Mouse (Mus musculus) neural tube, embryonic 11.5 days (tissue): ENCODE measurements at regions not wholly inside any gene's neighbourhood (a gene's known extent, or its start where the extent isn't known, plus 50 kb on each side); places are given as distances from the start of the nearest gene placed in this dataset.

Source experiments
- ATAC-seq: fragments of 200-750 bp; cut with Nextera tagmentation; 2 replicates; pipeline ENCODE4 v1.8.0; 2017; ENCODE audit warnings: moderate number of reproducible peaks, mild to moderate bottlenecking, moderate TSS enrichment, moderate library complexity; ENCODE audit not compliant: insufficient read depth, low FRiP score, low TSS enrichment
- DNase-seq: peaks from one replicate; pipeline ENCODE4 v3.0.0-alpha.2; 2015; ENCODE audit warnings: low spot score
- H3K27ac ChIP-seq: fragments of 300-500 bp; sonication (generic); 2 replicates; pipeline ENCODE4 v1.5.1; 2014; ENCODE audit warnings: low read depth, mild to moderate bottlenecking, low read length
- H3K27me3 ChIP-seq: fragments of 300-500 bp; sonication (generic); 2 replicates; pipeline ENCODE4 v1.6.1; 2014; ENCODE audit warnings: mild to moderate bottlenecking, low read length, mixed read lengths; ENCODE audit not compliant: control insufficient read depth, insufficient read depth
- H3K36me3 ChIP-seq: fragments of 300-500 bp; sonication (generic); 2 replicates; pipeline ENCODE4 v1.6.1; 2014; ENCODE audit warnings: mild to moderate bottlenecking, low read length, moderate library complexity, mixed read lengths; ENCODE audit not compliant: control insufficient read depth, insufficient read depth
- H3K4me1 ChIP-seq: fragments of 300-500 bp; sonication (generic); 2 replicates; pipeline ENCODE4 v1.6.1; 2014; ENCODE audit warnings: low read length, mixed read lengths; ENCODE audit not compliant: control insufficient read depth, insufficient read depth
- H3K4me2 ChIP-seq: fragments of 300-500 bp; sonication (generic); 2 replicates; pipeline ENCODE4 v1.6.1; 2014; ENCODE audit warnings: low read depth, mild to moderate bottlenecking, moderate library complexity
- H3K4me3 ChIP-seq: fragments of 300-500 bp; sonication (generic); 2 replicates; pipeline ENCODE4 v1.5.1; 2014; ENCODE audit warnings: low read depth, low read length
- H3K9ac ChIP-seq: fragments of 300-500 bp; sonication (generic); 2 replicates; pipeline ENCODE4 v1.6.1; 2014; ENCODE audit warnings: mild to moderate bottlenecking, low read length
- H3K9me3 ChIP-seq: fragments of 300-500 bp; sonication (generic); 2 replicates; pipeline ENCODE4 v1.6.1; 2016; ENCODE audit warnings: low read length; ENCODE audit not compliant: control insufficient read depth
- WGBS: fragments of 180-500 bp; shearing (Covaris S2); extraction: QIAGEN DNeasy Blood & Tissue Kit; methylation state at CpG from one replicate; pipeline ENCODE4 v1.1.7; 2014; 5-methylcytosine and 5-hydroxymethylcytosine counted together

DNA sequence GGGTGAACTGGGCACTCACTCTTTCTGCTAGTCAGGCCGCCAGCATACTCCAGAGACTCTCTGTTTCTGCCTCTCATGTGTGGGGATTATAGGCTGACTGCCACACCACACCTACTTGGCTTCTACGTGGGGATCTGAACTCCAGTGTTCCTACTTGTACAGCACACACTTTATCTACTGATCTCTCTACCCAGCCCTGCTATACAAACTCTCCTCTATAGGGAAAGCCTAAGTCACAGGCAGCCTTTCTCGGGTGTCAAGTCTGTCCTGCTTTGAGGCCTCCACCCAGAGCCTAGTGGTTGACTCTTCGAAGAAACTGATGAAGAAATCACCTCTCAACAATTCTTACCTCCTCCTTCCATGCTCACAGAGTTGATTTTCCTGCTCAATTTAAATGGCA lies 597.5 kb downstream of the Insc start:
- Histone ChIP-seq H3K36me3 (no peaks in the 10 kb centered on the region), H3K9me3 (no peaks in the 10 kb centered on the region), H3K4me2 (no peak overlapping the region), H3K4me3 (no peak overlapping the region), H3K27me3 (no peaks in the 10 kb centered on the region), H3K27ac (no peak overlapping the region), H3K9ac (no peak overlapping the region), H3K4me1 (no peaks in the 10 kb centered on the region)
- no peak for ATAC-seq
- DNase-seq = no peak
- 76% methylated on average over 4 of the region's 4 CpGs for WGBS

DNA sequence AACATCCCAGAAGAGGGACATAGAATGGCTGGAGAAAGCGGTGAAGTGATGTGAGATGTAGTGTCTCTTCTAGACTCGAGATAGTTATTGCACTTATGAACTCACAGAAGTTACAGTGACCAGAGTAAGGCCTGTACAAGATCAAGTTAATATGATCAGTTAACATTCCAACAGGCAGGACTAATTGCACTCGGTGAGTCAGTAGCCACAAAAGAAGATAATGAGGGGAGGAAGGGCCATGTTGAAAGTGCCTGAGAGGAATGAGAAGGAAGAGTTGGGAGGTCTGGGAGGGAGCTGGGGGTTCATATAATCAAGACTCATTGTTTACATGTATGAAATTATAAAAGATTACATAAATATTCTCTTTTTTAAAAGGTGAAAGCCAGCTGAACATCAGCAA lies 602.3 kb downstream of the Insc start:
- no peak overlapping the region for H3K4me3 ChIP-seq
- H3K4me2 ChIP-seq = no peak overlapping the region
- no peaks in the 10 kb centered on the region for H3K4me1 ChIP-seq
- no peak overlapping the region for H3K27ac ChIP-seq
- H3K36me3 ChIP-seq = no peaks in the 10 kb centered on the region
- no peaks in the 10 kb centered on the region for H3K27me3 ChIP-seq
- no peak for ATAC-seq
- no peak overlapping the region for H3K9ac ChIP-seq
- H3K9me3 ChIP-seq = no peaks in the 10 kb centered on the region
- WGBS = 85% methylated on average over 3 of the region's 3 CpGs
- no peak for DNase-seq

DNA sequence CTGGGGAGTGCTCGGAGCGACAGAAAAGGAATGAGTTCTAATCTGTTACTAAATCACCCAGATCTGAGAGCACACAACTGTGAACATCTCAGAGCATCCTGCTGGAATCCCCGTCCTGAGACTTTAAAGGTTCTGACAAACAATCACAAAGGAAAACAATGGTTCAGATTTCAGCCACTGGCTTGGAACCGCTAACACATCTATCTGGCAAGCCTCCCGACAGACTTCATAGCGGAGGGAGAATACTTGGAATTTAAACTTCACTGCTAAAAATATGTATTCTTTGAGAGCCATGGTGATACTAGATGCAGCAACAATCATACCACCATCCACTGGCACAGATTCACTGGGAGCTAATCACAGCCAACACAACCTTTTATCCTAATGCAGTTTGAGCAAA lies 615.2 kb downstream of the Insc start:
- 81% methylated on average over 6 of the region's 6 CpGs for WGBS
- H3K27me3 ChIP-seq = no peaks in the 10 kb centered on the region
- DNase-seq = no peak

GRCm38 (mm10) chr7:115360142-115360541 lies 616.6 kb downstream of the Insc start:
- no peak overlapping the region for H3K4me2 ChIP-seq
- DNase-seq (no peak), ATAC-seq (no peak)
- H3K27me3 ChIP-seq = no peaks in the 10 kb centered on the region
- H3K27ac ChIP-seq = no peak overlapping the region
- no peak overlapping the region for H3K9ac ChIP-seq
- no peaks in the 10 kb centered on the region for H3K36me3 ChIP-seq
- no peaks in the 10 kb centered on the region for H3K9me3 ChIP-seq
- H3K4me1 ChIP-seq = no peaks in the 10 kb centered on the region
- WGBS = 85% methylated on average over 3 of the region's 3 CpGs
- H3K4me3 ChIP-seq = no peak overlapping the region

More for the DNA sequence above, 615.2 kb downstream of the Insc start:
- Histone ChIP-seq H3K4me1 (no peaks in the 10 kb centered on the region), H3K9ac (no peak overlapping the region), H3K4me2 (no peak overlapping the region), H3K4me3 (no peak overlapping the region), H3K36me3 (no peaks in the 10 kb centered on the region), H3K27ac (no peak overlapping the region), H3K9me3 (no peaks in the 10 kb centered on the region)
- no peak for ATAC-seq

- Histone ChIP-seq H3K36me3 (no peaks in the 10 kb centered on the region), H3K4me1 (no peaks in the 10 kb centered on the region), H3K4me3 (no peak overlapping the region), H3K9ac (no peak overlapping the region), H3K27ac (no peak overlapping the region), H3K4me2 (no peak overlapping the region), H3K27me3 (no peaks in the 10 kb centered on the region), H3K9me3 (no peaks in the 10 kb centered on the region)
- ATAC-seq (no peak), DNase-seq (no peak)
- 83% methylated on average over 2 of the region's 2 CpGs for WGBS
These were observed 618.6 kb downstream of the Insc start for GRCm38 (mm10) chr7:115362117-115362516.

DNA sequence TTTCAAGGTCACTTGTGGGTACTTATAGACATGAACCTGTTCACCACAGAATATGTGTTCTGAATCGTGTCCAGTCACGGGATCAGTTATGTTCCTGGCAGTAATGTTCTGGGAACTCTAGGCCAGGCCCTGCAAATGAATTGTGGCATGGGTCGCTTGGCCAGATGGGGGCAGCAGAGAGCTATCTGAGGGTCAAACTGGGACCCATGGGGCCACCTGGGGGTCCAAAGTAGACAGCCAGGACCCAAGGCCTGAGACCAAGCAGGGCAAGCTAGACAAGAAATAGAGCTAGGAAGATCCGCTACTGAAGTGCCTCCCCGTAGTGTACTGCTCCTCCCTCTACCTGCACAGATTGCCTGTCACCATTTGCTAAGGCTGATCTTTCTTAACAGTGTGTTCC lies 623.4 kb downstream of the Insc start:
- H3K9ac ChIP-seq = no peak overlapping the region
- ATAC-seq = peak; percentile 23; the same call in 1 of the 2 replicates

GRCm38 (mm10) chr7:115371143-115371542 lies 627.6 kb downstream of the Insc start:
- Histone ChIP-seq H3K36me3 (no peaks in the 10 kb centered on the region), H3K4me3 (no peak overlapping the region), H3K9ac (no peak overlapping the region), H3K4me2 (no peak overlapping the region), H3K27ac (no peak overlapping the region), H3K9me3 (no peaks in the 10 kb centered on the region), H3K4me1 (no peaks in the 10 kb centered on the region), H3K27me3 (no peaks in the 10 kb centered on the region)
- 65% methylated on average over 9 of the region's 9 CpGs for WGBS
- ATAC-seq (no peak), DNase-seq (peak; percentile 17)

More for the DNA sequence above, 623.4 kb downstream of the Insc start:
- 40% methylated on average over 5 of the region's 5 CpGs for WGBS
- H3K4me1 ChIP-seq = no peaks in the 10 kb centered on the region
- H3K27ac ChIP-seq = no peak overlapping the region
- no peak overlapping the region for H3K4me2 ChIP-seq
- H3K27me3 ChIP-seq = no peaks in the 10 kb centered on the region
- peak; percentile 73 for DNase-seq
- H3K4me3 ChIP-seq = no peak overlapping the region
- no peaks in the 10 kb centered on the region for H3K9me3 ChIP-seq
- no peaks in the 10 kb centered on the region for H3K36me3 ChIP-seq

DNA sequence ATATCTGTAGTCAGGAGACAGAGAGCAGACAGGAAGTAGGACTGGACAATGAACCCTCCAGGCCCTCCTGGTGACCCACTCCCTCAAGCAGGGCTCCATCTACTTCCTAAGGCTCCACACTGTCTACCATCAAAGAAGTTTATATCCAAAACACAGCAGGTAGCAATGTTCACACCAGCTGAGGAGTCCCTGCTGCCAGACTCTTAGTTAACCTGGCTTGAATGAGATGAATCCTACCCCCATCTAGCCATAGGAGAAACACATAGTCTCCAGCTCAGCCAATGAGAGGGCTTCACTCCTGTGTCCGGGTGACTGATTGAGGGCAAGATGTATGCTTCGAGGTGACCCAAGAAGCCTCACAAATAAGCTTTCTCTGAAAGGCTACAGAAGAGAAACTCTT lies 629.4 kb downstream of the Insc start:
- WGBS = 57% methylated on average over 2 of the region's 2 CpGs
- Histone ChIP-seq H3K4me1 (no peaks in the 10 kb centered on the region), H3K4me3 (no peak overlapping the region), H3K27me3 (no peaks in the 10 kb centered on the region), H3K9me3 (no peaks in the 10 kb centered on the region), H3K9ac (no peak overlapping the region), H3K36me3 (no peaks in the 10 kb centered on the region), H3K4me2 (no peak overlapping the region), H3K27ac (no peak overlapping the region)
- ATAC-seq (no peak), DNase-seq (no peak)

DNA sequence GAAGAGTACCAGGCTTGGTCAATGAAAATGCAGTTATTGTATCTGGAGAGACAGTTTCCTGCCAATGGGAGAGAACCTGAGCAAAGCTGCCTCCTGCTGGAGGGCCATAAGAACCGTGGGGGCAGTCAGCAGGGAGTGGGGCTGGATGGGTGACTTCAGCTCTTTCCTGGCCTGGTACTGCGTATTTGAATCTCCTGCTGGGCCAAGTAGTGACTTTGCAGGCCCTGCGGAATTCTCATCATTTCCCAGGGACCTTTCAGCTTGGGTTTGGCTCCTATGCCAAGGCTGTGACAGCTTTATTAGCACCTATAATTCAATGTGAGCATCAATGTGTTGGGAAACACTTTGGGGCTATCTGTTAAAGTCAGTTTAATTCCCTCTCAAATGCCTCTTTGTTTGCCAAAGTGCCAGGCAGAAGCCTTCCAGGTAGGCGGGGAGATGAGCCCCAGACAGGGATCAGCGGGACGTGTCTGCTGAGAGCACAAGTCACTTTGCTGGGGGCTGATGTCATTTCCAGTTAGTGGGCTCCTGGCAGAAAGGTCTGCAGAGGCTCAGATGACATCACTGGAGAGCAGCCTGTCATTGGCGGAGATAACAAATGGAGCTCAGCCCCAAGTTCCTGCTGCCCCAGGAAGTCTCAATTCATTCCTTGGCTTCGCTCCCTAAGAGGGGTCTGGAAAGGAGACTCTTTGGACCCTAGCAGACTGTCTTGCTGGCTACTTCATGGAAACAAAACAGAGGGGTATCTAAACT lies 630.5 kb downstream of the Insc start:
- 49% methylated on average over 8 of the region's 8 CpGs for WGBS
- no peak for ATAC-seq
- DNase-seq = no peak

More for the DNA sequence above, 630.5 kb downstream of the Insc start:
- Histone ChIP-seq H3K9me3 (no peaks in the 10 kb centered on the region), H3K4me1 (no peaks in the 10 kb centered on the region), H3K27me3 (no peaks in the 10 kb centered on the region), H3K36me3 (no peaks in the 10 kb centered on the region), H3K4me2 (no peak overlapping the region), H3K27ac (no peak overlapping the region), H3K4me3 (no peak overlapping the region), H3K9ac (no peak overlapping the region)
